ENCODE assay signal across 8 mouse cellular contexts in genomic region chr16:94155041-94155653, GRCm38 (mm10).
DNase-seq lines count a peak whose midpoint lies in the region; ATAC-seq and TF ChIP-seq lines count a peak whose summit lies in the region.

No protein-coding gene starts in this region.

- no peaks in the 10 kb centered on the region for H3K79me2 ChIP-seq in myocyte (ENCODE audit: control insufficient read depth, insufficient read depth)

- no peaks in the 10 kb centered on the region for H3K36me3 ChIP-seq in hindbrain, embryonic 15.5 days
- no peaks in the 10 kb centered on the region for H3K36me3 ChIP-seq in myocyte (ENCODE audit: control insufficient read depth, insufficient read depth)

- 0 out of 2 replicates have a peak, but pooled peaks cover 5% of the 10 kb centered on the region for H3K27me3 ChIP-seq in hindbrain, embryonic 15.5 days
- H3K27me3 ChIP-seq in myocyte (ENCODE audit: control insufficient read depth, insufficient read depth, insufficient read length), result no peaks in the 10 kb centered on the region

- H3ac ChIP-seq in myocyte (ENCODE audit: control insufficient read depth, insufficient read length), result no peak overlapping the region

- peak; percentile 13 for DNase-seq in adrenal gland, postnatal 14 days
- no peak for DNase-seq in adrenal gland, adult 8-10 months
- peak; percentile 24 for DNase-seq in right cerebral cortex, adult 18-20 months
- no peak for DNase-seq in right cerebral cortex, postnatal 14 days
- DNase-seq in embryo, embryonic 10.5 days (ENCODE audit: low spot score), result no peak
- DNase-seq in adrenal gland, postnatal 36 days, result no peak

- 11% methylated on average over 14 of the region's 14 CpGs for WGBS in hindbrain, embryonic 15.5 days

- ATAC-seq in hindbrain, embryonic 15.5 days (ENCODE audit: low FRiP score, low read depth), result peak; percentile 72

- H3K4me1 ChIP-seq in hindbrain, embryonic 15.5 days (replicated peaks), result peaks cover 14% of the 10 kb centered on the region

- no peak overlapping the region for H3K9ac ChIP-seq in hindbrain, embryonic 15.5 days

- H3K4me3 ChIP-seq in hindbrain, embryonic 15.5 days, result no peak overlapping the region
- H3K4me3 ChIP-seq in myocyte, result no peak overlapping the region

- no peak overlapping the region for H3K4me2 ChIP-seq in hindbrain, embryonic 15.5 days
- H3K4me2 ChIP-seq in myocyte (ENCODE audit: low read depth), result no peak overlapping the region

- no peaks in the 10 kb centered on the region for H3K9me3 ChIP-seq in hindbrain, embryonic 15.5 days

- no peak overlapping the region for H3K27ac ChIP-seq in hindbrain, embryonic 15.5 days (replicated peaks)

- no peak for TF ChIP-seq POLR2A in myocyte (IDR thresholded peaks at IDR 0.05; ENCODE audit: insufficient read length, low read depth)

TF ChIP-seq in myocyte, 11 proteins besides CTCF, POLR2A, EP300 and RAD21:
- TF ChIP-seq MAX (IDR thresholded peaks at IDR 0.05; ENCODE audit: low read depth) (no peak), POLR2AphosphoS2 (IDR thresholded peaks at IDR 0.05; ENCODE audit: insufficient read length, low read depth) (no peak), USF1 (IDR thresholded peaks at IDR 0.05; ENCODE audit: low read depth) (no peak), MYOG (IDR thresholded peaks at IDR 0.05; ENCODE audit: control insufficient read depth in 1 of 3, insufficient read depth in 1 of 3, insufficient read length in 2 of 3, low read depth in 2 of 3) (peak in 1 of 3 experiments; percentile 60), SRF (IDR thresholded peaks at IDR 0.05; ENCODE audit: control insufficient read depth, insufficient read length, low read depth) (no peak), E2F4 (IDR thresholded peaks at IDR 0.05; ENCODE audit: insufficient read depth) (no peak), REST (IDR thresholded peaks at IDR 0.05; ENCODE audit: insufficient read depth, insufficient read length) (no peak), TCF3 (IDR thresholded peaks at IDR 0.05; ENCODE audit: insufficient read length, low read depth) (no peak), CEBPB (IDR thresholded peaks at IDR 0.05; ENCODE audit: insufficient read depth, poor library complexity, severe bottlenecking) (no peak), TCF12 (IDR thresholded peaks at IDR 0.05; ENCODE audit: insufficient read depth, poor library complexity, severe bottlenecking) (no peak), MYOD1 (IDR thresholded peaks at IDR 0.05; ENCODE audit: control insufficient read depth in 1 of 3, insufficient read length in 2 of 3, low read depth in 2 of 3) (peak in 2 of 3 experiments; percentile 20 to 64)

Comparison
In these comparisons a context has a peak if more than half of its experiments do, and no peak if none do; other contexts are left out.
1. DNase-seq: peak in adrenal gland, postnatal 14 days (single experiment) and right cerebral cortex, adult 18-20 months (single experiment); none in adrenal gland, adult 8-10 months (single experiment), right cerebral cortex, postnatal 14 days (single experiment), embryo, embryonic 10.5 days (single experiment) and adrenal gland, postnatal 36 days (0 of 2).